Mouse (Mus musculus): ENCODE results near the gene Ryr3.
A peak's percentile ranks its signal among the peaks of the same experiment; 100 is the strongest.

Ryr3 gene

GRCm38 (mm10) chr2:112765046-112765445 is 451.9 kb downstream of the Ryr3 start:
- peak; percentile 42 for DNase-seq

DNA sequence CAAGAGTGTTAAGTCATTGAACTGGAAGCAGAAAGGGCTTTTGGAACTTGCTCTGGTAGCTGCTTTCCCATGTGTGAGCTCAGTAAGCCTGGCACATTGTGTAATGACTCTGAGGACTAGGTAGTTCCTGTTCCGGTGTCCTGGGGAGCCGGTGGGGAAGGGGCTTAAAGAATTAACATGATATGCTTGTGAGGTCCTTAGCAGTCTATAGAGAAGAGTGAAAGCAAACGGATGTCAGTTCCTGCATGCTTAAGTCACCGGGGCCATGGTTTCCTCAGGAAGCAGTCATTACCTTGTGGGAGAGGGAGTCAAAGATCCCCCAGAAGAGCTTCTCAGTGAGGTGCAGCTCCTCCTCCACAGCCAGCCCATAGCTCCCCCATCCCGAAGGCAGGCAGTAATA is 452.6 kb downstream of the Ryr3 start:
- peak; percentile 6 for DNase-seq

- DNase-seq, result no peak
Observed at GRCm38 (mm10) chr2:112762006-112762405, 454.9 kb downstream of the Ryr3 start.

- DNase-seq, result no peak
Observed at GRCm38 (mm10) chr2:112761196-112761913, 455.5 kb downstream of the Ryr3 start.

DNA sequence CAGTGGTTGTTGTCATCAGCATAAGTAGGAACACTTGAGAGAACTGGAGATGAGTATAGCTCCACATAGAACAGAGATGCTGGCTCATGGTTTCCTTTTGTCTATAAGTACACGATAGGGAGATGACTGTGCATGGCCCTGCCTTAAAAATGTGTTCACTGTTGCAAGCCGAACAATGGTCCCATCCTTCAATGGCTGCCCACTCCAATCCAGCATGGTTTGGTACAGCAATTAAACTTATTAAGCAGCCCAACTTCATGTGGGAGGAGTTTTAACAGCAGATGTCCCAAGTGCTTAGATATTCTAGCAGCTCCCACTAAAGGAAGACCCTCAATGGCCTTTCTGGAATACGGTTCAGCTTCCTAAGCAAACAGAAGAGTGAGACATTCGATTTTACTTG is 456.2 kb downstream of the Ryr3 start:
- DNase-seq, result no peak

DNA sequence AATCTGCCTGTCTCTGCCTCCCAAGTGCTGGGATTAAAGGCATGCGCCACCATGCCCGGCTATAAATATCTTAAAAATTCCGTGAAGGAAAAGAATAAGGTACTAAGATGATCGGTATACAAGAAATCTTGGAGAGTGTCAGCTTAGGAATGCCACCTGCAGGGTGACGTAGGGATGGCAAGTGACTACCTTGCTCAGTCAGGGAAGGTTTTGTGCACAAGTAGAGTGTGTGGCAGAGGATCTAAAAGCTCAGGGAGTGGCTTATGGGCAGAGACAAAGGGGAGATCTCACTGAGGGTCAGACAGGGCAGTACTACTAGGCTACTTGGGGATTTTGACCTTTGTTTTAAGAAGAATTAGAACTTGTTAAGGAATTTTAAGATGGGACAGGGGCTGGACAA is 457.2 kb downstream of the Ryr3 start:
- peak; percentile 18 for DNase-seq

- no peak for DNase-seq
Observed at GRCm38 (mm10) chr2:112758732-112759131, 458.2 kb downstream of the Ryr3 start.

GRCm38 (mm10) chr2:112753316-112753715 is 463.6 kb downstream of the Ryr3 start:
- no peak for DNase-seq

GRCm38 (mm10) chr2:112751416-112751815 is 465.5 kb downstream of the Ryr3 start:
- no peak for DNase-seq

DNA sequence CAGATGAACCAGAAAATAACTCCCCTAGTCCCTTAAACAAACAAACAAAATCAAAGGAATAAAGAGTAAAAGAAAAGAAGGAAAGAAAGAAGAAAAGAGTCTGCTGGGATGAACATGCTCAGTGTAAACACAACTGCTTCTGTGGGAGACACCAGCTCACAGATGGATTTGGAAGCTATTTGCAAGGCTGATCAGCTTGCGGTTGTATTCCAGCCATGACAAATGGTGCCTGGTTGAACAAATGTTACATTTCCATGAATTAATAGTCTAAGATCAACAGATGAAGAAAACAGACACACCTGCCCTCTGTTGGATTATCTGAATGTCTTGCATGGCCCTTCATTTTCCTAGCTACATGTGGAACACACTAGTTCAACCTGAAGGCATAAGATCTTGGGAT is 468.4 kb downstream of the Ryr3 start:
- no peak for DNase-seq

GRCm38 (mm10) chr2:112732942-112733341 is 484.0 kb downstream of the Ryr3 start:
- no peak for DNase-seq

- no peak for DNase-seq
Observed at GRCm38 (mm10) chr2:112727842-112728241, 489.1 kb downstream of the Ryr3 start.

- DNase-seq, result no peak
Observed at GRCm38 (mm10) chr2:112721217-112721616, 495.7 kb downstream of the Ryr3 start.

GRCm38 (mm10) chr2:112720715-112721114 is 496.2 kb downstream of the Ryr3 start:
- DNase-seq, result no peak

DNA sequence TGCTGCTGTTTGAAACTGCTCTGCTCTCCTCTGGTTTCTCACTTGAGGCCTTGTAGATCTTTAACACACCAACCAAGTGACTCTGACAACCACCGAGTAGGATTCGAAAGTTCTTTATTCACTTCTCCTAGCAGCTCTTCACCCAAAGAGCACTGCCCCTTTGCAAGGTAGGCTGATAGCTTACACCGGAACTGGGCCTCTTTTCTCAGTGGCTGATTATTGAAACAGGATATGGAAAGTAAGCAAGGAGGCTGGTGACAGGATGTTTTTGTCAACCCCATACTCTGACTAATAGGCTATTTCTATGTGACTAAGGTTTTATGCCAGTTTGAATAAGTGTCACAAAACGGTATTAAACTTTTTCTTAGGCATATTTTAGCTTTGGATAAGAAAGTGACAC is 502.2 kb downstream of the Ryr3 start:
- DNase-seq, result no peak

DNA sequence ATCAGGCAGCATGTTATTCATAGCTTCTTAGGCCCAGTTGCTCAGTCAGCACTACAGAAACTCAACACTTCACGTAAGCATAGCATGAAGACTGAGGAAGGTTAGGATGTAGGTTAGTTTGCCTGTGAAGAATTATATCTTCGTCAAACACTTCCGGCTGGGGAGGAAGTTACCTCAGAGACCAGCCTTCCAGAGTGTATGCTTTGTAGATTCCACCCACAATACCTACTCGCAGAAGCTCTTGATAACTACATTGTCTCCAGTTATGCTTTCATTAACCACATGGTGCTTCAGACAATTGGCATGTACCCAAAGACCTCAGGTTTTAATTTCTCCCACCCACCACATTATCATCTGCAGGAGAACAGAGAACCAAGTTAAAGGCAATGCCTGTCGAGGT is 535.1 kb downstream of the Ryr3 start:
- no peak for DNase-seq

- no peak for DNase-seq
Observed at GRCm38 (mm10) chr2:112677246-112677645, 539.6 kb downstream of the Ryr3 start.

- no peak for DNase-seq
Observed at GRCm38 (mm10) chr2:112676721-112677120, 540.2 kb downstream of the Ryr3 start.

DNA sequence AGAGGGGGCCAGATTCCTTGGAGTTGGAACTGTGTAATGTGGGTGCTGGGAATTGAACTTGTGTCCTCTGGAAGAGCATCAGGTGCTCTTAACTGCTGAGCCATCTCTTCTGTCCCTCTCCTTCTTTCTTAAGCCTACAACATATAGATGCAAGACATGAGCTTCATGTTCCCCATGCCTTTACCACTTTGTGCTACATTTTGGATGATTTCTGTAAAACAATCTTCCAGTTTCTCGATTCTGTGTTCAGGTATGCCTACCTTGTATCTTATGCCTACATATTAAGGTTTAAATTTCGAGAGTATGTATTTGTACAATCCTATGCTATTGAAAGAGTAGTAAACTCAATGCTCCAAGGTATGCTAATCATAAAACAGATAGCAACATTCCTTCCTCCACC is 540.7 kb downstream of the Ryr3 start:
- DNase-seq, result no peak

DNA sequence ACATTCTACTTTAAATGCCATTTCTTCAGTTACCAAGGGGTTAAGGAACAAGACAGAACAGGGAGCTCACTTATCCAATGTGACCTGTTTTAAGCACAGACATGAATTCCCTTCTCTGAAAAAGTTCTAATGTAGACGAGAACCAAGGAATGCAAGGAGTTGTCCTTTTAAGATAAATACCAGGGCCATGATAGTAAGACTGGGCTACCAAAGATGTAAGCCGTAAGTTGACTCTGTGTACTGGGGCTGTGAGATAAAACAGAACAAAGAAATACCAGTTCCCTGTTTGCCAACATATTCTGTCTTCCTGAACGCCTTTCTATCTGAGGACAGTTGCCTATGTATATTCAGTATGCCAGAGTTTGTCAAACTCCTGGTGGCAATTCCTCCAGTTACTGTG is 547.4 kb downstream of the Ryr3 start:
- no peak for DNase-seq

GRCm38 (mm10) chr2:112656131-112656530 is 560.8 kb downstream of the Ryr3 start:
- DNase-seq, result no peak

DNA sequence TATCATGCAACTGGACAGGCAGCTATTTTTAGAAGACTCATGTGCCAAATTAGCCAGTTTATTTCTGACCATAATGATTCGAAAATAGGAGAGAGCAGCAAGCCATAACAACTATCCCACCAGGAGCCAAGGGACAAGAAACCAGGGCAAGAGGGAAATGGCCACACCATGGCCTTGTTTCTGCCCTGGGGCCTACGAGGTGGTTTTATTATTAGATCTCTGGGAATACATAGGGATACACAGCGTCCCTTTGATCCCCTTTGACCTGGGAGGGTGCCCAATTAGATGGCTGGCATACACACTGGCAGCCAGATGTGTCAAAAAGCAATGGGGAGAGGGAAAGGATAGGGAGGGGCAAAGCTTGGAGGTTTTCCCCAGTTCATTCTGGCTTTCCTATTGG is 563.1 kb downstream of the Ryr3 start:
- DNase-seq, result no peak

GRCm38 (mm10) chr2:112637206-112637605 is 579.7 kb downstream of the Ryr3 start:
- DNase-seq, result no peak

GRCm38 (mm10) chr2:112632536-112632935 is 584.4 kb downstream of the Ryr3 start:
- DNase-seq, result no peak

DNA sequence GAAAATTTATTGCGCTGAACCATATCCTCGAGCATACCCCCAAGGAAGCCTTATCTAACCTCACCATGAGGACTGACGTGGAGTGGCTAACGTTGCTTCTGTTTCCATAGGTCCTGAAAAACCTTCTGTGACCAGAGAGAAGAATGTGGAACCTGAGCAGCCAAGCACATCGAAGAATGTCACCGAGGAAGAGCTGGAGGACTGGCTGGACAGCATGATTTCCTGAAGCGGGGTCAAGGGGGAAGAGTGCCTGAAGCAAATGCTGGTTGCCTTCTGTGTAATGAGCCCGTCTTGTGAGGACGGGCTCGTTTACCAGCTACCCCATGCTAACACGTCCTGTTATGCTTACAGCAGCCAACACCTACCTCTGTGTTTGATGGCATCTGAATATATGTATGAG is 586.2 kb downstream of the Ryr3 start:
- DNase-seq, result no peak

All from kidney, adult 9 months (tissue).